Mouse (Mus musculus): Measurements from ENCODE around the gene Cdipt. TPM values are rescaled to one million over a fixed set of nuclear protein-coding genes. Genes with fewer than 3 reads are reported as not detected.

The Cdipt gene
- polyA plus RNA-seq, 1 experiment from 2014 or later = 92.8 TPM

DNA sequence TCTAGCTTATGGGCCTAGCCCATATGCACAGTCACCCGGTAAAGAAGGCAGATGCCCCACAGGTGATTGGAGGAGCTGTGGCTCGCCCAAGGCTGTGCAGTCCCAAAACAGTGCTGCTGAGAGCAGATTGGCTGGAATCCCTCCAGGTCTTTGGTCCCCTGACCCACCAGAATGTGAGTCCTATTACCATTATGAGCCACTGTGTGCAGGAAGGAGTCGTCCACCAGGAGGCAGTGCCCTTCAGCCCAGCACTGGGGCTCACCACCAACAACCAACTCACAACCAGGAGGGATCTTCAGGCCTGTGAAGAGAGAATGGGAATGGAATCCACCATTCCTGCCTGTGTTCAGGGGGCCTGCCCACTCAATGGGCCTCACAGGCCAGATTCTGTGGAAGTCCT lies 29.2 kb upstream of the Cdipt start:
- WGBS = 43% methylated on average over 3 of the region's 3 CpGs
- ATAC-seq (ENCODE audit: insufficient read depth) (no peak), DNase-seq (peak; percentile 57)
- Histone ChIP-seq H3K36me3 (ENCODE audit: insufficient read depth) (peaks cover 11% of the 10 kb centered on the region; the same call in 1 of the 2 replicates), H3K4me3 (ENCODE audit: low read depth, low read length) (no peak overlapping the region), H3K9ac (no peak overlapping the region), H3K9me3 (ENCODE audit: low read depth, low read length) (no peaks in the 10 kb centered on the region), H3K4me2 (no peak overlapping the region), H3K4me1 (ENCODE audit: insufficient read depth) (no peaks in the 10 kb centered on the region), H3K27me3 (ENCODE audit: insufficient read depth, low read length) (peaks cover 17% of the 10 kb centered on the region), H3K27ac (ENCODE audit: low read depth) (no peak overlapping the region)
- peak; percentile 76 for TF ChIP-seq CTCF (IDR thresholded peaks at IDR 0.05; ENCODE audit: low read depth)

DNA sequence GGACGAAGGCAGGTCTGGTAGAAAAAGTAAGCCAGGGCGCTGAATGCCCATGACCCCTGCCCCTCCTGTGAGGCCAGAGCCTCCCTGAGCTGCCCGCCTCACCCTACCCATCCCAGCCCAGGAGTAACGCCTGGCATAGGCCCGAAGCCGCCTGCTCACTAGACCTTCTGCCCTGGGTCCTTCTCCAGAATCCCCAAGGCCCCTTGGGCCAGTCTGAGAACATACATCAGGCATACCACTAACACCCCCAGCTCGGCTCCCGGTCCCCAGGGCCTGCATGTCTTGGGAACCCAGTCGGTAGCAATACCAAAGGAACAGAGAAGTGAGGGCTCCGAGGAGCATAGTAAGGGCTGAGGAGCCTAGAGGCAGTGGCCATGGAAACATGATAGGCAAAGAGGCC lies 27.1 kb upstream of the Cdipt start:
- Histone ChIP-seq H3K4me1 (ENCODE audit: insufficient read depth) (no peaks in the 10 kb centered on the region), H3K4me3 (ENCODE audit: low read depth, low read length) (no peak overlapping the region), H3K9ac (no peak overlapping the region), H3K27me3 (ENCODE audit: insufficient read depth, low read length) (peaks cover 33% of the 10 kb centered on the region), H3K9me3 (ENCODE audit: low read depth, low read length) (no peaks in the 10 kb centered on the region), H3K4me2 (no peak overlapping the region), H3K27ac (ENCODE audit: low read depth) (no peak overlapping the region), H3K36me3 (ENCODE audit: insufficient read depth) (peaks cover 8% of the 10 kb centered on the region; the same call in 1 of the 2 replicates)
- no peak for TF ChIP-seq CTCF (IDR thresholded peaks at IDR 0.05; ENCODE audit: low read depth)
- no peak for DNase-seq
- WGBS = 66% methylated on average over 10 of the region's 10 CpGs
- ATAC-seq (ENCODE audit: insufficient read depth) = no peak

DNA sequence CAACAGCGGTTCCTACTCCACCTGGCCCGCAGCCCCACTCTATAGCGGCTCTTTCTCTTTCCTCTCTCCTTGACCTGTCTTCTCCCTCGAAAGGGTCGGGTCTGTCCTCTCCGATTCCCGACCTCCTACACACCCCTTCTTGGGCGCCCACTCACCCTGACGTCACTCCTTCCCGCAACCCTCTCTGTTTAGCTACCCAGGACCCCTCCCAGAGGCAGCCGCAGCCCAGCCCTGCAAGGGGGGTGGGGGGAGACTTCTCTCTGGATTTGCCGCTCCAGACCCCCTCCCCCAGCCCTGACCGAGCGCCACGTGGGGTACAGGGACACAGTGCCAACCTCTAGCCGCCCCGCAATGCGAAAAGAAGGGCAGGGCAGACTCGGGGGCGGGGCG lies 26.3 kb upstream of the Cdipt start, which contains the start of gene Asphd1:
Gene Asphd1 (minus strand): TSS at position 180 of the 390 bp plus-strand sequence.
- 0 out of 2 replicates have a peak, but pooled peaks cover 8% of the 10 kb centered on the region for H3K36me3 ChIP-seq (ENCODE audit: insufficient read depth)
- no peaks in the 10 kb centered on the region for H3K4me1 ChIP-seq (ENCODE audit: insufficient read depth)
- H3K4me3 ChIP-seq (ENCODE audit: low read depth, low read length) = peak within 1 kb of the TSS; percentile 36
- DNase-seq (no peak), ATAC-seq (ENCODE audit: insufficient read depth) (peak; percentile 48)
- H3K27ac ChIP-seq (ENCODE audit: low read depth) = no peak within 1 kb of the TSS
- H3K4me2 ChIP-seq = peak within 1 kb of the TSS; percentile 89
- TF ChIP-seq CTCF (IDR thresholded peaks at IDR 0.05; ENCODE audit: low read depth) = no peak
- WGBS = 0% methylated on average over 21 of the region's 21 CpGs
- H3K27me3 ChIP-seq (ENCODE audit: insufficient read depth, low read length) = peaks cover 33% of the 10 kb centered on the region
- H3K9ac ChIP-seq = no peak within 1 kb of the TSS
- no peaks in the 10 kb centered on the region for H3K9me3 ChIP-seq (ENCODE audit: low read depth, low read length)

DNA sequence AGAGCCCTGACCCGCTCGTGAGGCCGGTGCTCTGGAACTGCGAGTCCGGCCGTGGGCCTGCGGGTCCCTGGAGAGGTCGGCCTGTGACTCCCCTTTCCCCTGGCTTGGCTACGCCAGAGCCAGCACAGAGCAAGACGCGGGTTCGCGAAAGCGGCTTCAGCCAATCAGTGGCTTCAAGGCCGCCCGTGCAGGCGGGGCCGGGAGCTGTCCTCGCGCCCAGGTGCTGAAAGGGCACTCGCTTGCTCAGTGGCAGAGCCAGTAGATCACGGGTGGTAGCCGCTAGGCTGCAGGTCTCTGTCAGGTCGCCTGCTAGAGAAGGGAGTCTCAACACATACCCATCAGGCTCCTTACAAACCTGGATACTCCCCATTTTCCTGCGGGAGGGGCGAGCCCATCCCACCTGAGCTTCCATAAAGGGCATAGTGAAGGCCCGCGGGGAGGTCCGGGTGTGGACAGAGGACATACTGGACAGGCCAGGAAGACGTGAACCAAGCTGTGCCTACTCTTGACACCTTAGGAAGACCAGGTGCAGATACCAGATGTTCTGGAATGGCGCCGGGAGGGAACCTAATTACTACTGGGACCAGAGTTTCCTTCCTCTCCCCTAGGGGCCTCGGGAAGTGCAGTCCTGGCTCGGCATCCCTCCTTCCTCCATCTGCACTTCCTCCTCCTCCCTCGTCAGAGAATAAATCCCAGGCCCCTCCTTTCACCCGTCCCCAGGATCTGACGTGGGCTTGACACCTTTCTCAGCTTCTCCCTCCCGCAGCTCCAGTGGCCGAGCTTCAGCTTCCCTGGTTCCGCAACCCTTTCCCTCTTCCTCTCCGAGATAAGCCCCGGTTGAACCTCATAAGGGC lies 25.7 kb upstream of the Cdipt start, which contains the start of gene Sez6l2:
Gene Sez6l2 (plus strand): TSS at position 771 of the 854 bp plus-strand sequence.
- TF ChIP-seq CTCF (IDR thresholded peaks at IDR 0.05; ENCODE audit: low read depth) = no peak
- H3K27ac ChIP-seq (ENCODE audit: low read depth) = no peak within 1 kb of the TSS
- no peaks in the 10 kb centered on the region for H3K9me3 ChIP-seq (ENCODE audit: low read depth, low read length)
- peaks cover 33% of the 10 kb centered on the region for H3K27me3 ChIP-seq (ENCODE audit: insufficient read depth, low read length)
- 0 out of 2 replicates have a peak, but pooled peaks cover 4% of the 10 kb centered on the region for H3K36me3 ChIP-seq (ENCODE audit: insufficient read depth)
- ATAC-seq (ENCODE audit: insufficient read depth) = peak; percentile 91
- peak within 1 kb of the TSS; percentile 36 for H3K4me3 ChIP-seq (ENCODE audit: low read depth, low read length)
- H3K4me1 ChIP-seq (ENCODE audit: insufficient read depth) = no peaks in the 10 kb centered on the region
- H3K4me2 ChIP-seq = peak within 1 kb of the TSS; percentile 89
- no peak within 1 kb of the TSS for H3K9ac ChIP-seq
- WGBS = under 1% methylated on average over 42 of the region's 42 CpGs
- peak; percentile 97 for DNase-seq

DNA sequence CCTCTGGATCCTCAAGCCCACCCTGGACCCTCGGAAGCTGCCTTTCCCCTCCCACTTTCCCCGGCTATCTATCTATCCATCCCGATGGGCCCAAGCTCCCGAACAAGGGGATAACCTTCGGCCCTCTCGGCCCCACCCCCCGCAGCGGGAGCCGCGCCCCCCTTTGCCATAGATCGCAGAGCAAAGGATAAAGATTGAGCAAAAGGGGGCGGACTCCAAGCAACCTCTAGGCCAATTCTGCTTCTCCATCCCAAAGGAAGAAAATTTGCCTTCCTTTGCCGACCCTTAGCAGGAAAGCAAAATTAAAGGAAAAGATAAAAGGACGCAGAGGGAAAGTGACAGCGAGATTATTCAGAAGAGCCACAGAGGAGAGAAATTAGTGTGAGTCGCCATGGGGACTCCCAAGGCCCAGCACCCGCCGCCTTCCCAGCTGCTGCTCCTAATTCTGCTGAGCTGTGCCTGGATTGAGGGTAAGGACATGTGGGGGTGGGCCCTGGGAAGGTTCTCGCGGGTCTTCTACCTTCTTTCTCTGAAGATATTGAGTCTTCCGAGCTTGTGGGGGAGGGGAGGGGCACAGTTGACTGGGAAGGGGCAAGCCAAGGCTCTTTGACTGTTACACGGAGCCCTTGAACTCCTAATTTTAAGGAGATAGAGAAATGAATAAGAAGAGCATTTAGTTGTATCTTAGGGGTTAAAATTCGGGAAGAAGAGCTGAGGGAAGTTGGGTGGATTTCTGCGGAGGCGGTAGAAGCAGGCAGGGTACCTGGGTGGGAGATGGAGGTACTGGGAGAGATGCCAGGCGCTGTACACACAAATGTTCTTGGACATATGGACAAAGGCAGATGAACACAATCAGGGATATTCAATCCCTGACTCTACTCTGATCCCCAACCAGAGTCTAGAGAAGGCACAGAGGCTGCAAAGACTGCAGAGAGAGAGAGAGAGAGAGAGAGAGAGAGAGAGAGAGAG lies 24.8 kb upstream of the Cdipt start:
- Histone ChIP-seq H3K4me1 (ENCODE audit: insufficient read depth) (no peaks in the 10 kb centered on the region), H3K9me3 (ENCODE audit: low read depth, low read length) (no peaks in the 10 kb centered on the region), H3K27me3 (ENCODE audit: insufficient read depth, low read length) (peaks cover 33% of the 10 kb centered on the region), H3K27ac (ENCODE audit: low read depth) (no peak overlapping the region), H3K4me3 (ENCODE audit: low read depth, low read length) (0 out of 2 replicates have a peak overlapping the region, but pooled peaks have one; percentile 11), H3K9ac (no peak overlapping the region), H3K36me3 (ENCODE audit: insufficient read depth) (no peaks in the 10 kb centered on the region), H3K4me2 (peak overlapping the region; percentile 89; the same call in 1 of the 2 replicates)
- no peak for TF ChIP-seq CTCF (IDR thresholded peaks at IDR 0.05; ENCODE audit: low read depth)
- 7% methylated on average over 26 of the region's 26 CpGs for WGBS
- DNase-seq (no peak), ATAC-seq (ENCODE audit: insufficient read depth) (no peak)

DNA sequence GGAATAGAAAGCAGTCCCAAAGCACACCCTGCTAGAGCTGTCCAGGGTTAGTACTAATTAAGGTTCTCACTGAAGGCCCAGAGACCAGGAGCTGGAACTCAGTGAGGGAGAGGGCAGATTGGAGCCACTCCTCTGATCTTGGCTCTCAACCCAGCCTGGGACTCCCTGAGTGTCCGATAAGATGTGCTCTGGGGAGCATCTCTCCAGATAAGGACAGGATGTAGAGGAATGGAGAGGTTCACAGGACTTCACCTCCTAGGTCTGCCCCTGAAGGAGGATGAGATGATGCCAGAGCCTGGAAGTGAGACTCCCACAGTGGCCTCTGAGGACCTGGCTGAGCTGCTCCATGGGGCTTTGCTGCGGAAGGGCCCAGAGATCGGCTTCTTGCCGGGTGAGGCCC lies 24.0 kb upstream of the Cdipt start:
- no peak overlapping the region for H3K4me2 ChIP-seq
- H3K4me1 ChIP-seq (ENCODE audit: insufficient read depth) = no peaks in the 10 kb centered on the region
- H3K9me3 ChIP-seq (ENCODE audit: low read depth, low read length) = no peaks in the 10 kb centered on the region
- no peaks in the 10 kb centered on the region for H3K36me3 ChIP-seq (ENCODE audit: insufficient read depth)
- no peak for ATAC-seq (ENCODE audit: insufficient read depth)
- no peak overlapping the region for H3K9ac ChIP-seq
- no peak for TF ChIP-seq CTCF (IDR thresholded peaks at IDR 0.05; ENCODE audit: low read depth)
- peaks cover 33% of the 10 kb centered on the region for H3K27me3 ChIP-seq (ENCODE audit: insufficient read depth, low read length)
- no peak overlapping the region for H3K4me3 ChIP-seq (ENCODE audit: low read depth, low read length)
- no peak for DNase-seq
- no peak overlapping the region for H3K27ac ChIP-seq (ENCODE audit: low read depth)
- 25% methylated on average over 4 of the region's 4 CpGs for WGBS
